Mouse (Mus musculus): Measurements from ENCODE around the gene Htr1d.

GRCm38 (mm10) chr4:136452792-136453191 is 29.5 kb downstream of the Htr1d start:
- TF ChIP-seq SMC3 (IDR thresholded peaks at IDR 0.05; ENCODE audit: low read depth, low read length), result no peak
- no peak for TF ChIP-seq POLR2AphosphoS5 (IDR thresholded peaks at IDR 0.05; ENCODE audit: borderline replicate concordance, low read depth, low read length)
- no peak for TF ChIP-seq EP300 (IDR thresholded peaks at IDR 0.05; ENCODE audit: low read depth in 1 of 2, low read length in 2 of 2)
- TF ChIP-seq CHD1 (IDR thresholded peaks at IDR 0.05; ENCODE audit: low read depth, low read length), result no peak
